Mouse (Mus musculus) CH12.LX (cell line): ENCODE results near the gene Pdzd8.

ENCODE experiments used
- BHLHE40 ChIP-seq: IDR thresholded peaks from 2 replicates; pipeline ENCODE4 v1.6.1; 2011; ENCODE audit warnings: mild to moderate bottlenecking, low read depth, low read length, improper control_type of control experiment
- CHD2 ChIP-seq: IDR thresholded peaks from 2 replicates; pipeline ENCODE4 v1.6.1; 2011; ENCODE audit warnings: low read length, improper control_type of control experiment
- CTCF ChIP-seq, 2 experiments: IDR thresholded peaks in 1 of 2; conservative IDR thresholded peaks in 1 of 2; 2 replicates each; pipeline ENCODE4 v1.5.1; 2011 to 2012; ENCODE audit warnings: low read depth in 2 of 2, low read length in 2 of 2, improper control_type of control experiment in 1 of 2, inconsistent platforms in 1 of 2, mild to moderate bottlenecking in 1 of 2, moderate library complexity in 1 of 2
- KAT2A ChIP-seq: IDR thresholded peaks from 2 replicates; pipeline ENCODE4 v1.6.1; 2012; ENCODE audit warnings: low read length, improper control_type of control experiment, inconsistent platforms; ENCODE audit not compliant: insufficient replicate concordance
- MAX ChIP-seq: IDR thresholded peaks from 2 replicates; pipeline ENCODE4 v1.6.1; 2011; ENCODE audit warnings: low read length, improper control_type of control experiment
- MAZ ChIP-seq: IDR thresholded peaks from 2 replicates; pipeline ENCODE4 v1.6.1; 2012; ENCODE audit warnings: low read depth, mild to moderate bottlenecking, inconsistent platforms, low read length, improper control_type of control experiment, moderate library complexity
- POLR2A ChIP-seq: IDR thresholded peaks from 2 replicates; pipeline ENCODE4 v1.6.1; 2011; ENCODE audit warnings: low read depth, mild to moderate bottlenecking, improper control_type of control experiment, low read length
- TBP ChIP-seq: conservative IDR thresholded peaks from 2 replicates; pipeline ENCODE4 v1.6.1; 2011; ENCODE audit warnings: low read depth, low read length, improper control_type of control experiment
- ZC3H11A ChIP-seq: IDR thresholded peaks from 2 replicates; pipeline ENCODE4 v1.6.1; 2012; ENCODE audit warnings: low read depth, mild to moderate bottlenecking, inconsistent platforms, low read length, improper control_type of control experiment

- no peak for TF ChIP-seq POLR2A
- TF ChIP-seq CTCF (conservative IDR thresholded peaks at IDR 0.05 in 1 of 2, IDR thresholded peaks at IDR 0.05 in 1 of 2; ENCODE audit: low read depth in 2 of 2, low read length in 2 of 2), result no peak
- no peak for TF ChIP-seq BHLHE40
- no peak for TF ChIP-seq MAZ
- no peak for TF ChIP-seq MAX
- TF ChIP-seq ZC3H11A, result no peak
- no peak for TF ChIP-seq KAT2A
- TF ChIP-seq TBP, result no peak
- TF ChIP-seq CHD2, result no peak
Measured at GRCm38 (mm10) chr19:59273190-59273589, 72.4 kb downstream of the Pdzd8 start.
